Mouse (Mus musculus) right cerebral cortex, adult 18-20 months (tissue): ENCODE results near the gene Gabrr2.
"Not testable (repeated sequence)": the region's sequence is repeated elsewhere in the genome, so short reads cannot be mapped to it uniquely, and the experiment has no call there.

Source experiments
- DNase-seq: peaks from one replicate; pipeline ENCODE4 v3.0.0; 2022; ENCODE audit warnings: mixed read lengths

Gene Gabrr2

GRCm38 (mm10) chr4:33071337-33071736, 8.5 kb downstream of the Gabrr2 start:
- DNase-seq, result no peak

- DNase-seq, result no peak
These were observed 9.8 kb downstream of the Gabrr2 start for GRCm38 (mm10) chr4:33072526-33073161.

- DNase-seq, result no peak
These were observed 11.6 kb downstream of the Gabrr2 start for GRCm38 (mm10) chr4:33074406-33074805.

DNA sequence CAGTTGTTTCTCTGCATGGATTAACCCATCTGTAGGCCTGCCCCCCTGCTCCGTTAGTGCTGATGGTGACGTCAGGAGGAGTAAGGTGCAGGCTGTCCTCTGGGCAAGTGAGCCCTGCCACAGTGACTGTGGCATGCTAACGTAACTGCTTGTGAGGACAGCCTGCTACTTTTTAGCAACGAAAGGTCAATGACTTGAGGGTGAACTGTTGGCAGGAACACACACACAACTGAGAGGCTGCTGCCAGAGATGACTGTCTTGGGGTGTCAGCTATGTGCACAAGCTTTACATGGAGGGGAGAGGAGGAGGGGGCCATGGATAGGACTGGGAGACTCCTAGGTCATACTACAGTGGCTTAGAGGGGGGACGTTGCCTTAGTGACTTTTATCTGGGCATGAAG, 12.1 kb downstream of the Gabrr2 start:
- no peak for DNase-seq

DNA sequence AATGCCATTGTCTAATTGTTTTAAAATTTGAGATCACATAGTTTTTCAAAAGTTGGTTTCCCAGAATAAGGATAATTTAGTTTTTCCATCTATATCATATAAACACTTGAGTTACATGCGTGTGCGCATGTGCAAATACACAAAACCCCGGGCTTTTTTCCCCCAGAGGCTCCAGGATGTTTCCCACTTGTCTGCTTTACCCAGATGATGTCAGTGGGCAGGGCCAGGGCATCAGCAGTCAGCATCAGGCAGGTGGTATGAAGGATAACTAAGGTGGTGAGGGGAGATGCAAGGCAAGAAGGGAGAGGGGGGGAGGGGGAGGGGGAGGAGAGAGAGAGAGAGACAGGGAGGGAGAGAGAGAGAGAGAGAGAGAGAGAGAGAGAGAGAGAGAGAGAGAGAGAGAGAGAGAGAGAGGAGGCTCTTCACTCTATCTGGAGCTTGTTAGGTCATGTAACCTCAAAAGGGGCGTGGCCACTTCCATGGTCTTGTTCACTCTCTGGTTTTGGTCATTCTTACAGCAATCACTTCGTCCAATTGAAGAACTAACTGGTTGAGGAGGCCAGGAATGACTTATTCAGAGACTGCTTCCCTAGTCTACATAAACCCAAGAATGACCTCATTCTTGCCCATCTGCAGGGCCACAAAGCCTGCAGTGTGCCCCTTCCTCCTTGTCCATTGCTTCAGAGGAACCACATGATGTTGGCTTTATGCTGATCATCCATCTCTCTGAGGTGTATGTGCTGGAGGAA, 13.2 kb downstream of the Gabrr2 start:
- no peak for DNase-seq

- no peak for DNase-seq
These were observed 14.4 kb downstream of the Gabrr2 start for GRCm38 (mm10) chr4:33077161-33077560.

DNA sequence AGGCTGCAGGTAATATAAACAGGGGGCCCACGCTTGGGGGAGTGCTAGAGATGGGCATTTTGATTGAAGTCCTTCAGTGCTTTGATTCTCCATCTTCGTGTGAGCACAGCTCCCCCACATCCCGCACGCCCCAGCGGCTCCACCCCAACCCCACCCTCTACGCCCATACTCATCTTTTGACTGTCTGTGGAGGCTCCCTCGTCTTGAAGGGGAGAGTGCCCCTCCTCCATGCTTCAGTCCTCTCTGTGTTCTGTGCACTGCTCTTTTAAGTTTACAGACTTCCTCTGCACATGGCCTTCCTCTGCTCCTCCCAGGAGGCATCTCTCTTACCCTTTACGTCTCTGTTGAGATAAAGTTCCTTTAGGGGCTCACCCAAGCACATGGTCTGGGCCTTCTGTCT, 14.9 kb downstream of the Gabrr2 start:
- no peak for DNase-seq

GRCm38 (mm10) chr4:33078492-33078891, 15.7 kb downstream of the Gabrr2 start:
- no peak for DNase-seq

GRCm38 (mm10) chr4:33099118-33099694, 36.4 kb downstream of the Gabrr2 start:
- no peak for DNase-seq

DNA sequence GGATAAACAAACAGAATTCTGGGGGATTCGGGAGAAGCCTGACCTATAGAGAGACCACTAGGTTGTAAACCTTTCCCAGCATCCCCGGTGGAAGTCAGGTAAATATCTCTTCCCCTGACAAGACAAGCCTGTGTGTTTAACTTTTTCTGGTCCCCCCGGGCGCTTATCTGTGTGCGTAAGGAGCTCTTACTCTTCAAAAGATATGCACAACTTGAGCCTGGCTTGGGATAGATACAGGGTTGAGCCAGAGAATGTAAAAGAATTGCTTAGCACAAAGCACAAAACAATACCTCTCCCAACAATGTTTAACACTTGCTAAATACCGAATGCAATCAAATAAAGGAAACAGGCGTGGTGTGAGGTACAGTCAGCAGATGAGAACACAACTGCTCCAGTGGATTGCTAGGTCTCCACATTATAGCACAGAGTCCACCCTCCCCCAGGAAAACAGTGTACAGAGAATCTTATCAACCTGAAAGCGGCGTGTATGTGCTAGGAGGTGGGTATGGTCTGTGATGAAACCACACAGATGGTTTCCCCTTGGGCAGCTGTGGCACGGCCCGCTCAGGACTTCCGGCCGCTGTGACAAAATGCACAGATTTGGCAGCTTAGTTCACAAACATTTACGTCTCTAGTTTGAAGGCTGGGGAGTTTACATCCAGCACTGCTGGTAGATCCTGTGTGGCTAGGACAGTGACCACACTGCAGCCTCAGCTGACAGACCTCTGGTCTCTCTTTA, 47.1 kb downstream of the Gabrr2 start:
- no peak for DNase-seq

- no peak for DNase-seq
These were observed 48.0 kb downstream of the Gabrr2 start for GRCm38 (mm10) chr4:33110845-33111244.

DNA sequence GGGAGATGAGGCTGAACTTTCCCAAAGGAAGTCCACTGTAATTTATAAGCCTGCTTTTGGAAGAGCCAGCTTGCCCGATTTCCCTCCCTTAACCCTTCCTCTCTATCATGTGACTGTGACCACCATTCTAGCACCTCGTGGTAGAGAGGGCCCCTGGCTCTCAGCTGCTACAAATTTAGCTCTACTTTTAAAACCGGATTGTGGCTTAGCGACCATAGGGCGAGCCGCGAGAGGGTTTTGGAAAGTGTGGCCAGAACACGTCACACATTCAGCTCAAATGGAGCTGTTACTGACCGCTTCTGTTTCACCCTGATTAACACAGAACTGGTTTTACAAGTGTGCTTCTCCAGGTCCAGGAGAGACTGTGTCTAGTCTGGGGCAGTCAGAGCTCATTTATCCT, 48.6 kb downstream of the Gabrr2 start:
- DNase-seq, result no peak

DNA sequence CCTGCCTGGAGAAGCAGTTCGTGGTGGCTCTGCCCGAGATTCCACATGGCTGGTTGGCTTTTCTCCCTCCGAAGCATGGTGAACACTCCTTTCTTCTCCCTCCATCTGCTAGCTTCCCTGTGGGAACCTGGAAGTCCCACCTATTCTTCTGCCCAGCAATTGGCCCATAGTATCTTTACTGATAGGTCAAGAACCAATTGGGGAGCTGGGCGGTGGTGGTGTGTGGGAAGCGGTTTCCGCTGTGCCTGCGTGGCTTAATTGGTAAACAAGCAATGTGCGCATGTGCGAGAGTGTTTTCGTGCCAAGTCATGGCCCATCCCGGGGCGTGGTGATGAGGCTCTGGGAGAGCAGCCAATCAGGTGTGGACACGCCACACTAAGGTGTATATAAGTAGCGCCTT, 50.1 kb downstream of the Gabrr2 start:
- DNase-seq, result not testable (repeated sequence)

DNA sequence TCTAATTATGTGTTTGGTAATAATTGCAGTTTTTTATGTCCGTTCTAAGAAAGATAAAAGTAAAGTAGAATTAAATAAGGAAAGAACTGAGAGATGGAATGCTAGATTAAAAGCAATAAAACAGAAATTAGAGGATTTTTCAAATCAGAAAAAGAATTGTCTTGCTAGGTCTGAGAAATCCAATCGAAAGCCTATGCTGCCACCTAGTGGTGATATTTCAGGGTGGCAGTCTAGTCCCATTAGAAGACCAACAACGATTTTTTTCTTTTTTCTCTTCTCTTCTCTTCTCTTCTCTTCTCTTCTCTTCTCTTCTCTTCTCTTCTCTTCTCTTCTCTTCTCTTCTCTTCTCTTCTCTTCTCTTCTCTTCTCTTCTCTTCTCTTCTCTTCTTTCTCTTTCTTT, 56.3 kb downstream of the Gabrr2 start:
- DNase-seq, result peak; percentile 72

DNA sequence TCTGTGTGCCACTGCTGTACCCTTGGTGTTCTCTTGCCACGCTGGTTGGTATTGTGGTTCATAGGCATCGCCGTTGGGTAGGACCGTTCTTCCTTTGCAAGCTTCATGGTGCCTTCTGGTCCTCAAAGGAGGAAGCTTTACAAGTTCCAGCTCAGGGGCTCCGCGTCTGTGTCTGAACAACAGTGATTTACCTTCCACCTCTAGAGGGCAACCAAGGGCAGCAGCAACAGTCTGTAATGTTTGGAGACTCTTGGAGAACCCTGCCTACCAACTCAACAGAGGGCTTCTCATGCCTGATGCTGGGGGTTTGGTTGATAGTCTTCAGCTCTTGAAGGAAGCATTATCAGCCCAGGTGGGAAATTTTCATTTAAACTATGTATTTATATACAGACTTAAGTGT, 61.7 kb downstream of the Gabrr2 start:
- DNase-seq, result peak; percentile 16

- no peak for DNase-seq
These were observed 62.7 kb downstream of the Gabrr2 start for GRCm38 (mm10) chr4:33125409-33126084.

DNA sequence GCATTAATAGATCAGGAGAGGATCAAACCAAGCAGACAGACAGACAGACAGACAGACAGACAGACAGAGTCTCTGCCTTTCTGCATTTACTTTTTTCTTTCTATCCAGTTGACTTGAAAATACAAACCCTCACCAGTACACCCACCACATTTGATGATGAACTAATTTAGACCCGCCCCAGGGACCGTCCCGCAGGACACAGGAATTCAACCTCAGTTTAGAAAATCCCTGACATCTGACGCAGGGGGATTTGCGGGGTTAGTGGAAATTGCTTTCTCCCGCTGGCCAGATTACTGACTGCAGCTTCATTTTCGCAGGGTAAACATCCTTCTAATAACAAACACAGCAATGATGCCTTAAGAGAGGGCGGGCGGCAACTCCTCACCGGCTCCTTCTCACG, 69.4 kb downstream of the Gabrr2 start, which contains the start of gene Gabrr1:
Gene Gabrr1, plus strand, starts transcription at position 301 of the 400 bp plus-strand sequence.
- no peak for DNase-seq
